Comparison of ENCODE assay signal across 8 mouse cellular contexts in the genomic region with DNA sequence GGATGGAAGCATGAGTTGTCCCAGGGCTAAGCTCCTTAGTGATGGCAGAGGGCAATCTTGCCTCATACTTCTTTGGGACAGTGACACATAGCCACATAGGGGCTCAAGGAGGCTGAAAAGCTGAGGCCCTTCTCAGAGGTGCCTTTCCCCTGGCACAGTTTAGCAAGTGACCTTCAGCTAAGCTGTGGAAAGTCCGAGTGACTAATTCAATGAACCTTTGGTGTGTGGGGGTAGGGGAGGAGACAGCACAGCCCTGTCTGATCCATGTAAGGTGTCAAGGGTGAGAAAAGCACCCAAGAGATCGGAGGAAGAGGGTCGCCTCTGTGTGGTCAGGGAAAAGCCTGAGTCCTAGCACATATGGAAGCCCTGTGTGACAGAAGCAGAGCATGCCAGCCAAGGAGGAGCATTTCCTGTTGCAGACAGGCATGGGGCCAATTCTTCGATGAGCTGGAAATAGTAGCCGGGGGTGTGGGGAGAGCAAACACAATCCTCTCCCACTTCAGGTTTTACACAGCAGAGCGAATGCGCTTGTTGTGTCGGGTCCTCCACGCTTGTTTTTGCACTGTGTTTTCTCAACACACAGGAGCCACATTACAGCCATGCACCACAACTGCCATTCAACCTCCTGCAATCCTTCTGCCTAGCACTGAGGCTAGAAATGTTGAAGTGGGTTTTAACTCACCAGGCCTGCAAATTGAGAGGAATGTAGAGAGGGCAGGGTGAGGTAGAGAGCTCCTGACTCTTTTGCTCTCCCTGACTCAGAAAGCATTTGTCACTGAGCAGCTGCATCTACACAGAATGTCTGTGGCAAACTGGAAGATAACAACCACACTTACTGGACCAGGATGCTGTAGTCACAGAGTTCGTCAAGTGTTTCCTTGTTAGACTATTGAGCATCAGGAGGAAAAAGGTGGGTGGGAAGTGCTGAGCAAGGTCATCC.
DNase-seq lines count a peak whose midpoint lies in the region; ATAC-seq lines count a peak whose summit lies in the region.
"Had no signal": no experiment of that assay in that cellular context is flagged by ENCODE, and none has a peak within 500 bp of the region (broad histone marks: within the 10 kb centered on the region; RNA-seq: fewer than 3 reads in every experiment).

No protein-coding gene starts in this region.

- peaks cover 17% of the 10 kb centered on the region; the same call in 1 of the 2 replicates for H3K4me1 ChIP-seq in embryonic facial prominence, embryonic 14.5 days (ENCODE audit: control insufficient read depth, insufficient read depth, low read length)
- H3K4me1 ChIP-seq in hindbrain, embryonic 14.5 days (replicated peaks; ENCODE audit: control insufficient read depth, insufficient read depth, low read length): 0 out of 2 replicates have a peak, but pooled peaks cover 13% of the 10 kb centered on the region
- H3K4me1 ChIP-seq in midbrain, embryonic 16.5 days (ENCODE audit: control insufficient read depth, insufficient read depth, low read length): peaks cover 7% of the 10 kb centered on the region; the same call in 1 of the 2 replicates

- no peaks in the 10 kb centered on the region for H3K9me3 ChIP-seq in embryonic facial prominence, embryonic 14.5 days (ENCODE audit: control insufficient read depth, low read length)
- H3K9me3 ChIP-seq in hindbrain, embryonic 14.5 days (ENCODE audit: control insufficient read depth, low read length): no peaks in the 10 kb centered on the region
- H3K9me3 ChIP-seq in midbrain, embryonic 16.5 days (replicated peaks; ENCODE audit: control insufficient read depth, low read length, poor library complexity, severe bottlenecking): no peaks in the 10 kb centered on the region

- H3K4me2 ChIP-seq in embryonic facial prominence, embryonic 14.5 days (ENCODE audit: low read depth, low read length): no peak overlapping the region
- H3K4me2 ChIP-seq in hindbrain, embryonic 14.5 days (replicated peaks): no peak overlapping the region
- no peak overlapping the region for H3K4me2 ChIP-seq in midbrain, embryonic 16.5 days (ENCODE audit: low read length)

- 48% methylated on average over 10 of the region's 10 CpGs for WGBS in embryonic facial prominence, embryonic 14.5 days
- 62% methylated on average over 10 of the region's 10 CpGs for WGBS in hindbrain, embryonic 14.5 days
- 71% methylated on average over 10 of the region's 10 CpGs for WGBS in midbrain, embryonic 16.5 days

- H3K36me3 ChIP-seq in embryonic facial prominence, embryonic 14.5 days (ENCODE audit: control insufficient read depth, insufficient read depth, low read length): no peaks in the 10 kb centered on the region
- H3K36me3 ChIP-seq in hindbrain, embryonic 14.5 days (replicated peaks; ENCODE audit: control insufficient read depth, insufficient read depth): no peaks in the 10 kb centered on the region
- no peaks in the 10 kb centered on the region for H3K36me3 ChIP-seq in midbrain, embryonic 16.5 days (ENCODE audit: control insufficient read depth, insufficient read depth, low read length)

- ATAC-seq in CD4-positive, CD25-positive, alpha-beta regulatory T cell, adult 4 months: peak; percentile 33
- ATAC-seq in embryonic facial prominence, embryonic 14.5 days (ENCODE audit: low read depth): peak; percentile 30; the same call in 1 of the 2 replicates
- peak; percentile 55; the same call in 1 of the 2 replicates for ATAC-seq in hindbrain, embryonic 14.5 days (ENCODE audit: low FRiP score)
- peak; percentile 26; the same call in 1 of the 2 replicates for ATAC-seq in midbrain, embryonic 16.5 days

- DNase-seq in adrenal gland, adult (ENCODE audit: inconsistent age in 2 of 2, low spot score in 1 of 2): peak; percentile 69 to 92
- DNase-seq in embryonic facial prominence, embryonic 14.5 days (ENCODE audit: low spot score): peak; percentile 76
- DNase-seq in hindbrain, embryonic 14.5 days (ENCODE audit: low spot score): no peak
- DNase-seq in layer of hippocampus, postnatal 10 days (ENCODE audit: low spot score in 2 of 2): peak; percentile 48 to 59
- DNase-seq in thymus, postnatal 25 days: no peak

- no peaks in the 10 kb centered on the region for H3K27me3 ChIP-seq in embryonic facial prominence, embryonic 14.5 days (replicated peaks; ENCODE audit: control insufficient read depth, insufficient read depth, low read length)
- H3K27me3 ChIP-seq in hindbrain, embryonic 14.5 days (ENCODE audit: control insufficient read depth, insufficient read depth, low read length): no peaks in the 10 kb centered on the region
- no peaks in the 10 kb centered on the region for H3K27me3 ChIP-seq in midbrain, embryonic 16.5 days (ENCODE audit: control insufficient read depth, insufficient read depth, low read depth, low read length)

- H3K4me3 ChIP-seq in embryonic facial prominence, embryonic 14.5 days (ENCODE audit: low read depth, low read length): no peak overlapping the region
- H3K4me3 ChIP-seq in hindbrain, embryonic 14.5 days (replicated peaks; ENCODE audit: low read length): no peak overlapping the region
- no peak overlapping the region for H3K4me3 ChIP-seq in midbrain, embryonic 16.5 days (ENCODE audit: low read depth, low read length)

- H3K9ac ChIP-seq in embryonic facial prominence, embryonic 14.5 days (ENCODE audit: low read depth, low read length): peak overlapping the region; percentile 5; the same call in 1 of the 2 replicates
- no peak overlapping the region for H3K9ac ChIP-seq in hindbrain, embryonic 14.5 days
- no peak overlapping the region for H3K9ac ChIP-seq in midbrain, embryonic 16.5 days (ENCODE audit: low read depth, low read length)

- H3K27ac ChIP-seq in embryonic facial prominence, embryonic 14.5 days (replicated peaks; ENCODE audit: low read depth, low read length): peak overlapping the region; percentile 54
- peak overlapping the region; percentile 21; the same call in 1 of the 2 replicates for H3K27ac ChIP-seq in hindbrain, embryonic 14.5 days
- H3K27ac ChIP-seq in midbrain, embryonic 16.5 days (ENCODE audit: low read length): no peak overlapping the region
- H3K27ac ChIP-seq: macrophage had no signal

Comparison
In these comparisons a context has a peak if more than half of its experiments do, and no peak if none do; other contexts are left out.
1. DNase-seq: peak in adrenal gland, adult (2 of 2), embryonic facial prominence, embryonic 14.5 days (single experiment) and layer of hippocampus, postnatal 10 days (2 of 2); none in hindbrain, embryonic 14.5 days (single experiment) and thymus, postnatal 25 days (single experiment).
2. Peak in every context shown above with its lines, with median percentiles within 50 percentile points of each other: ATAC-seq.